15 mouse cellular contexts compared by ENCODE assay signal in genomic region chr14:21427369-21427768, GRCm38 (mm10). TPM values are rescaled to one million over a fixed set of nuclear protein-coding genes. Genes with fewer than 3 reads are reported as not detected.
DNase-seq lines count a peak whose midpoint lies in the region; ATAC-seq and TF ChIP-seq lines count a peak whose summit lies in the region.
"Had no signal": no experiment of that assay in that cellular context is flagged by ENCODE, and none has a peak within 500 bp of the region (broad histone marks: within the 10 kb centered on the region; RNA-seq: fewer than 3 reads in every experiment).

No protein-coding gene starts in this region.

- peaks cover 5% of the 10 kb centered on the region for H3K4me1 ChIP-seq in liver, adult 2 months (ENCODE audit: control insufficient read depth, insufficient read depth, low read length)
- H3K4me1 ChIP-seq in liver, embryonic 11.5 days (replicated peaks; ENCODE audit: control insufficient read depth, insufficient read depth, low read length), result no peaks in the 10 kb centered on the region
- H3K4me1 ChIP-seq in forebrain, embryonic 14.5 days (ENCODE audit: control insufficient read depth, insufficient read depth, low read length), result peaks cover 16% of the 10 kb centered on the region
- peaks cover 26% of the 10 kb centered on the region for H3K4me1 ChIP-seq in limb, embryonic 12.5 days (replicated peaks)
- H3K4me1 ChIP-seq in midbrain, postnatal 0 days (ENCODE audit: insufficient read depth, low read length), result no peaks in the 10 kb centered on the region
- H3K4me1 ChIP-seq: liver, embryonic 13.5 days; neural tube, embryonic 12.5 days had no signal

- H3K27me3 ChIP-seq in liver, adult 2 months (ENCODE audit: control insufficient read depth, insufficient read depth, low read length), result no peaks in the 10 kb centered on the region
- H3K27me3 ChIP-seq in liver, embryonic 11.5 days (replicated peaks; ENCODE audit: control insufficient read depth, insufficient read depth, low read length), result no peaks in the 10 kb centered on the region
- no peaks in the 10 kb centered on the region for H3K27me3 ChIP-seq in forebrain, embryonic 14.5 days (replicated peaks; ENCODE audit: control insufficient read depth, insufficient read depth, low read length)
- H3K27me3 ChIP-seq in limb, embryonic 12.5 days, result no peaks in the 10 kb centered on the region
- no peaks in the 10 kb centered on the region for H3K27me3 ChIP-seq in midbrain, postnatal 0 days (ENCODE audit: insufficient read depth, low read length)
- H3K27me3 ChIP-seq: kidney, embryonic 15.5 days; liver, embryonic 13.5 days; neural tube, embryonic 12.5 days had no signal

- TF ChIP-seq CTCF in liver, adult 2 months (IDR thresholded peaks at IDR 0.05; ENCODE audit: low read depth, low read length), result 0 out of 2 replicates have a peak, but pooled peaks have one; percentile 2
- TF ChIP-seq CTCF in midbrain, postnatal 0 days (IDR thresholded peaks at IDR 0.05), result no peak; the same call in 1 of the 2 replicates

- no peak for TF ChIP-seq POLR2A in liver, adult 2 months (IDR thresholded peaks at IDR 0.05; ENCODE audit: extremely low read depth, insufficient read depth, low read length)

- H3K36me3 ChIP-seq in liver, adult 2 months (ENCODE audit: control insufficient read depth, insufficient read depth, low read length), result peaks cover 64% of the 10 kb centered on the region
- H3K36me3 ChIP-seq in liver, embryonic 11.5 days (ENCODE audit: control insufficient read depth, insufficient read depth, low read length), result peaks cover 4% of the 10 kb centered on the region; the same call in 1 of the 2 replicates
- H3K36me3 ChIP-seq in forebrain, embryonic 14.5 days (ENCODE audit: control insufficient read depth, insufficient read depth, low read length), result no peaks in the 10 kb centered on the region
- H3K36me3 ChIP-seq in limb, embryonic 12.5 days, result peaks cover 6% of the 10 kb centered on the region; the same call in 1 of the 2 replicates
- no peaks in the 10 kb centered on the region for H3K36me3 ChIP-seq in midbrain, postnatal 0 days (ENCODE audit: insufficient read depth, low read length)
- H3K36me3 ChIP-seq: neural tube, embryonic 12.5 days had no signal

- H3K27ac ChIP-seq in liver, adult 2 months (replicated peaks; ENCODE audit: insufficient read depth, low read depth, low read length), result no peak overlapping the region
- no peak overlapping the region for H3K27ac ChIP-seq in liver, embryonic 11.5 days (ENCODE audit: low read depth, low read length)
- H3K27ac ChIP-seq in forebrain, embryonic 14.5 days (ENCODE audit: low read depth, low read length), result peak overlapping the region; percentile 55; the same call in 1 of the 2 replicates
- H3K27ac ChIP-seq in limb, embryonic 12.5 days, result 0 out of 2 replicates have a peak overlapping the region, but pooled peaks have one; percentile 5
- H3K27ac ChIP-seq in midbrain, postnatal 0 days (ENCODE audit: low read depth, low read length), result peak overlapping the region; percentile 49
- H3K27ac ChIP-seq: kidney, embryonic 15.5 days; liver, embryonic 13.5 days; neural tube, embryonic 12.5 days had no signal

- no peak overlapping the region for H3K4me3 ChIP-seq in liver, adult 2 months (ENCODE audit: insufficient read depth, low read depth, low read length)
- no peak overlapping the region for H3K4me3 ChIP-seq in liver, embryonic 11.5 days (ENCODE audit: low read depth, low read length)
- no peak overlapping the region for H3K4me3 ChIP-seq in forebrain, embryonic 14.5 days (ENCODE audit: low read depth, low read length)
- no peak overlapping the region for H3K4me3 ChIP-seq in limb, embryonic 12.5 days (replicated peaks)
- H3K4me3 ChIP-seq in midbrain, postnatal 0 days (ENCODE audit: low read depth, low read length), result no peak overlapping the region
- H3K4me3 ChIP-seq: kidney, embryonic 15.5 days; liver, embryonic 13.5 days; neural tube, embryonic 12.5 days had no signal

- WGBS in liver, adult 2 months, result 90% methylated on average over 7 of the region's 7 CpGs
- WGBS in liver, embryonic 11.5 days, result 84% methylated on average over 7 of the region's 7 CpGs
- 20% methylated on average over 7 of the region's 7 CpGs for WGBS in forebrain, embryonic 14.5 days
- 77% methylated on average over 7 of the region's 7 CpGs for WGBS in limb, embryonic 12.5 days
- 38% methylated on average over 7 of the region's 7 CpGs for WGBS in midbrain, postnatal 0 days

- no peaks in the 10 kb centered on the region for H3K9me3 ChIP-seq in liver, embryonic 11.5 days (ENCODE audit: control insufficient read depth, low read length)
- no peaks in the 10 kb centered on the region for H3K9me3 ChIP-seq in forebrain, embryonic 14.5 days (replicated peaks; ENCODE audit: control insufficient read depth, low read length)
- H3K9me3 ChIP-seq in limb, embryonic 12.5 days, result no peaks in the 10 kb centered on the region
- no peaks in the 10 kb centered on the region for H3K9me3 ChIP-seq in midbrain, postnatal 0 days (ENCODE audit: low read length)
- H3K9me3 ChIP-seq: kidney, embryonic 15.5 days; liver, embryonic 13.5 days; neural tube, embryonic 12.5 days had no signal

- H3K4me2 ChIP-seq in liver, embryonic 11.5 days, result no peak overlapping the region
- no peak overlapping the region for H3K4me2 ChIP-seq in forebrain, embryonic 14.5 days (ENCODE audit: low read length)
- no peak overlapping the region for H3K4me2 ChIP-seq in limb, embryonic 12.5 days
- H3K4me2 ChIP-seq in midbrain, postnatal 0 days (ENCODE audit: low read depth, low read length, poor library complexity, severe bottlenecking), result no peak overlapping the region
- H3K4me2 ChIP-seq: kidney, embryonic 15.5 days; liver, embryonic 13.5 days; neural tube, embryonic 12.5 days had no signal

- no peak overlapping the region for H3K9ac ChIP-seq in liver, adult 2 months (ENCODE audit: low read depth, low read length)
- H3K9ac ChIP-seq in liver, embryonic 11.5 days (ENCODE audit: low read depth, low read length), result no peak overlapping the region
- no peak overlapping the region for H3K9ac ChIP-seq in forebrain, embryonic 14.5 days (ENCODE audit: low read length)
- H3K9ac ChIP-seq in limb, embryonic 12.5 days (replicated peaks), result no peak overlapping the region
- H3K9ac ChIP-seq in midbrain, postnatal 0 days (replicated peaks; ENCODE audit: low read length, poor library complexity, severe bottlenecking), result no peak overlapping the region
- H3K9ac ChIP-seq: kidney, embryonic 15.5 days; liver, embryonic 13.5 days; neural tube, embryonic 12.5 days had no signal

- no peak for ATAC-seq in liver, embryonic 11.5 days (replicated peaks; ENCODE audit: low FRiP score)
- ATAC-seq in forebrain, embryonic 14.5 days, result peak; percentile 88
- peak; percentile 68; the same call in 1 of the 2 replicates for ATAC-seq in limb, embryonic 12.5 days (ENCODE audit: insufficient number of reproducible peaks, insufficient read depth, low FRiP score, low TSS enrichment, low read depth)
- peak; percentile 65; the same call in 1 of the 2 replicates for ATAC-seq in midbrain, postnatal 0 days (ENCODE audit: low FRiP score)
- ATAC-seq: CD4-positive, CD25-positive, alpha-beta regulatory T cell, adult 4 months had no signal

- no peak for DNase-seq in liver, adult 2 months (ENCODE audit: extremely low read depth, low read depth, low spot score)
- DNase-seq in liver, embryonic 11.5 days (ENCODE audit: low spot score), result no peak
- DNase-seq in forebrain, embryonic 14.5 days (ENCODE audit: low spot score), result peak; percentile 65
- no peak for DNase-seq in midbrain, postnatal 0 days (ENCODE audit: low spot score)
- no peak for DNase-seq in lung, postnatal 25 days (ENCODE audit: low spot score)
- DNase-seq in spleen, postnatal 10 days (ENCODE audit: low spot score in 2 of 2), result no peak
- DNase-seq: adrenal gland, postnatal 14 days; cerebellum, adult 9-11 months; heart, postnatal 10 days; liver, embryonic 13.5 days; right cerebral cortex, postnatal 4 days had no signal

- peaks cover 3% of the 10 kb centered on the region; the same call in 1 of the 2 replicates for H3K79me2 ChIP-seq in liver, adult 2 months (ENCODE audit: control insufficient read depth, insufficient read depth, low read length)

RNA-seq across cellular contexts. Expression of gene Kat6b, which starts 53.9 kb away (rescaled TPM):
- 5.3 and 6.2 TPM in 2 replicates for total RNA-seq in liver, adult 2 months (2014; rRNA removed)
- 2.8 and 3.2 TPM in 2 replicates for polyA plus RNA-seq in liver, adult 2 months (2012; rRNA removed)
- 6.7 TPM in 2 replicates for polyA plus RNA-seq in liver, embryonic 11.5 days (2014; fragmentation: Nextera tagmentation; extraction: Ambion mirVana)
- 28.8 and 34.6 TPM in 2 replicates for polyA plus RNA-seq in forebrain, embryonic 14.5 days (2014; fragmentation: Nextera tagmentation; extraction: Ambion mirVana)
- polyA plus RNA-seq in limb, embryonic 12.5 days (2016; fragmentation: Nextera tagmentation; extraction: Ambion mirVana), result 30.9 and 31.3 TPM in 2 replicates
- total RNA-seq in midbrain, postnatal 0 days (2014; rRNA removed), result 23.1 and 34.0 TPM in 2 replicates
- 13.9 and 15.2 TPM in 2 replicates for polyA plus RNA-seq in midbrain, postnatal 0 days (2015; fragmentation: Nextera tagmentation; extraction: Ambion mirVana)

Comparison
In these comparisons a context has a peak if more than half of its experiments do, and no peak if none do; other contexts are left out.
1. H3K27ac ChIP-seq: peak in forebrain, embryonic 14.5 days (single experiment), limb, embryonic 12.5 days (single experiment) and midbrain, postnatal 0 days (single experiment); none in liver, adult 2 months (single experiment) and liver, embryonic 11.5 days (single experiment).